Mouse (Mus musculus): ENCODE measurements around the gene Snx29. TPM values are rescaled to one million over a fixed set of nuclear protein-coding genes. Genes with fewer than 3 reads are reported as not detected.
"Not testable (repeated sequence)": the region's sequence is repeated elsewhere in the genome, so short reads cannot be mapped to it uniquely, and the experiment has no call there.

Snx29 gene
- polyA plus RNA-seq, 1 experiment from 2014 or later = 12.5 TPM

DNA sequence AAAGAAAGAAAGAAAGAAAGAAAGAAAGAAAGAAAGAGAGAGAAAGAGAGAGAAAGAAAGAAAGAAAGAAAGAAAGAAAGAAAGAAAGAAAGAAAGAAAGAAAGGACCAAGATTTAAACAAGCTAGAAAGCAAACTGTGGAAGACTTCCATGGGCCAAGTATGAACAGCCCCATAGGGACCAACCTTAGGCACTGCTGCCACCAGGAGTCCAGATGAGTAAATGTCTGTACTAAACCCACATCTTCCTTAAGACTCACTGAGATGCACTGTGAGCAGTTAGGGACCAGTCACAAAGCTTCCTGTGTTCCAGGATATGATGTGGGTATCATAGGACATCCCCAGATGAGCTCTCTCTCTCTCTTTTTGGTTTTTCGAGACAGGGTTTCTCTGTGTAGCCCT is 25.0 kb upstream of the Snx29 start:
- not testable (repeated sequence) for H3K27ac ChIP-seq (ENCODE audit: low read depth, low read length); H3K27me3 ChIP-seq (ENCODE audit: control insufficient read depth, insufficient read depth, low read length); H3K9ac ChIP-seq (ENCODE audit: low read length); H3K4me3 ChIP-seq (ENCODE audit: low read depth, low read length); ATAC-seq (replicated peaks; ENCODE audit: low FRiP score); H3K4me2 ChIP-seq (ENCODE audit: low read depth, low read length, severe bottlenecking); H3K4me1 ChIP-seq (replicated peaks; ENCODE audit: control insufficient read depth, insufficient read depth, low read length); H3K9me3 ChIP-seq (ENCODE audit: control insufficient read depth, low read length); DNase-seq (ENCODE audit: low spot score); H3K36me3 ChIP-seq (ENCODE audit: control insufficient read depth, insufficient read depth, low read length)
- 85% methylated on average over 1 of the region's 1 CpGs for WGBS

DNA sequence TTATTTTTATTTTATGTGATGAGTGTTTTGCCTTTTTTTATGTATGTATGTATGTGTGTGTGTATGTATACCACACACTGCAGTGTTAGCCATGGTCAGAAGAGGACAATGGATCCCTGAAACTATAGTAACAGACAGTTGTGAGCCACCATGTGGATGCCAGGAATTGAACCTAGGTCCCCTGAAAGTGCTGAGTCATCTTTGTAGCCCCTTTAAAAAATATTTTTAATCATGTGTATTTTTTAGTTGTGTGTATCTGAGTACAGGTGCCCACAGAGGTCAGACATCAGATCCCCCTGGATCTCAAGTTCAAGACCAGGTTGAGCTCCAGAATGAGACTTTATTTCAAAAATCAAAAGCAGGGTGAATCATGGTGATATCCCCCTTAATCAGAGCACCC is 19.0 kb upstream of the Snx29 start:
- H3K4me2 ChIP-seq (ENCODE audit: low read depth, low read length, severe bottlenecking) = no peak overlapping the region
- DNase-seq (ENCODE audit: low spot score) (no peak), ATAC-seq (replicated peaks; ENCODE audit: low FRiP score) (no peak)
- no peaks in the 10 kb centered on the region for H3K27me3 ChIP-seq (ENCODE audit: control insufficient read depth, insufficient read depth, low read length)
- H3K27ac ChIP-seq (ENCODE audit: low read depth, low read length) = no peak overlapping the region
- H3K4me1 ChIP-seq (replicated peaks; ENCODE audit: control insufficient read depth, insufficient read depth, low read length) = no peaks in the 10 kb centered on the region
- no peak overlapping the region for H3K4me3 ChIP-seq (ENCODE audit: low read depth, low read length)
- no peaks in the 10 kb centered on the region for H3K9me3 ChIP-seq (ENCODE audit: control insufficient read depth, low read length)
- no peak overlapping the region for H3K9ac ChIP-seq (ENCODE audit: low read length)
- H3K36me3 ChIP-seq (ENCODE audit: control insufficient read depth, insufficient read depth, low read length) = no peaks in the 10 kb centered on the region

GRCm38 (mm10) chr16:11305531-11305930 is 17.2 kb upstream of the Snx29 start:
- H3K27ac ChIP-seq (ENCODE audit: low read depth, low read length) = no peak overlapping the region
- H3K9ac ChIP-seq (ENCODE audit: low read length) = no peak overlapping the region
- no peaks in the 10 kb centered on the region for H3K9me3 ChIP-seq (ENCODE audit: control insufficient read depth, low read length)
- H3K27me3 ChIP-seq (ENCODE audit: control insufficient read depth, insufficient read depth, low read length) = no peaks in the 10 kb centered on the region
- H3K4me3 ChIP-seq (ENCODE audit: low read depth, low read length) = no peak overlapping the region
- WGBS = 85% methylated on average over 2 of the region's 2 CpGs
- H3K4me2 ChIP-seq (ENCODE audit: low read depth, low read length, severe bottlenecking) = no peak overlapping the region
- H3K4me1 ChIP-seq (replicated peaks; ENCODE audit: control insufficient read depth, insufficient read depth, low read length) = no peaks in the 10 kb centered on the region
- ATAC-seq (replicated peaks; ENCODE audit: low FRiP score) = no peak
- no peaks in the 10 kb centered on the region for H3K36me3 ChIP-seq (ENCODE audit: control insufficient read depth, insufficient read depth, low read length)
- no peak for DNase-seq (ENCODE audit: low spot score)

GRCm38 (mm10) chr16:11313512-11313911 is 9.2 kb upstream of the Snx29 start, which contains the start of gene Tnfrsf17:
TSS of gene Tnfrsf17 (plus strand) at chr16:11313812.
- DNase-seq (ENCODE audit: low spot score) (no peak), ATAC-seq (replicated peaks; ENCODE audit: low FRiP score) (no peak)
- Histone ChIP-seq H3K9ac (ENCODE audit: low read length) (no peak within 1 kb of the TSS), H3K27ac (ENCODE audit: low read depth, low read length) (no peak within 1 kb of the TSS), H3K4me1 (replicated peaks; ENCODE audit: control insufficient read depth, insufficient read depth, low read length) (no peaks in the 10 kb centered on the region), H3K4me2 (ENCODE audit: low read depth, low read length, severe bottlenecking) (no peak within 1 kb of the TSS), H3K36me3 (ENCODE audit: control insufficient read depth, insufficient read depth, low read length) (no peaks in the 10 kb centered on the region), H3K9me3 (ENCODE audit: control insufficient read depth, low read length) (no peaks in the 10 kb centered on the region), H3K27me3 (ENCODE audit: control insufficient read depth, insufficient read depth, low read length) (no peaks in the 10 kb centered on the region), H3K4me3 (ENCODE audit: low read depth, low read length) (no peak within 1 kb of the TSS)
- WGBS = 64% methylated on average over 7 of the region's 7 CpGs

- H3K27me3 ChIP-seq (ENCODE audit: control insufficient read depth, insufficient read depth, low read length) = no peaks in the 10 kb centered on the region
- no peaks in the 10 kb centered on the region for H3K9me3 ChIP-seq (ENCODE audit: control insufficient read depth, low read length)
- H3K36me3 ChIP-seq (ENCODE audit: control insufficient read depth, insufficient read depth, low read length) = no peaks in the 10 kb centered on the region
- H3K4me1 ChIP-seq (replicated peaks; ENCODE audit: control insufficient read depth, insufficient read depth, low read length) = no peaks in the 10 kb centered on the region
- H3K4me3 ChIP-seq (ENCODE audit: low read depth, low read length) = no peak overlapping the region
- DNase-seq (ENCODE audit: low spot score) (no peak), ATAC-seq (replicated peaks; ENCODE audit: low FRiP score) (no peak)
- WGBS = 85% methylated on average over 5 of the region's 5 CpGs
- H3K9ac ChIP-seq (ENCODE audit: low read length) = no peak overlapping the region
- no peak overlapping the region for H3K27ac ChIP-seq (ENCODE audit: low read depth, low read length)
- no peak overlapping the region for H3K4me2 ChIP-seq (ENCODE audit: low read depth, low read length, severe bottlenecking)
These were observed 6.9 kb upstream of the Snx29 start for GRCm38 (mm10) chr16:11315786-11316320.

DNA sequence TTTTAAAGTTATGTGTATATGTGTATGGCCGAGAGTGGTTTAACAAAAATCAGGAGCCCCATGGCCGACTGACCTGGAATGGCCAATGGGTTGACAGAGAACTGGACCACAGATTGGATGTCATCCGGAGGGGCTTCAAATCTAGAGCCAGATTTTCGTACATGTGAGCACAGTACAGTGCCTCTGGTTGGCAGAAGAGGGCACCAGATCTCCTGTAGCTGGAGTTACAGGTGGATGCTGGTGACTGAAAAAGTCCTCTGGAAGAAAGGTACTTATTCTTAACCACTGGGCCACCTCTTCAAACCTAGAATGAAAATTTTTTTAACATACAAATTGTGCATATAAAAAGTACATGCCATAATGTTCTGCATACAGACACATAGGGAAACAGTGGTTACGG is 6.0 kb upstream of the Snx29 start:
- no peaks in the 10 kb centered on the region for H3K9me3 ChIP-seq (ENCODE audit: control insufficient read depth, low read length)
- no peaks in the 10 kb centered on the region for H3K4me1 ChIP-seq (replicated peaks; ENCODE audit: control insufficient read depth, insufficient read depth, low read length)
- H3K27ac ChIP-seq (ENCODE audit: low read depth, low read length) = no peak overlapping the region
- no peaks in the 10 kb centered on the region for H3K36me3 ChIP-seq (ENCODE audit: control insufficient read depth, insufficient read depth, low read length)
- 72% methylated on average over 5 of the region's 5 CpGs for WGBS
- DNase-seq (ENCODE audit: low spot score) (no peak), ATAC-seq (replicated peaks; ENCODE audit: low FRiP score) (no peak)
- H3K9ac ChIP-seq (ENCODE audit: low read length) = no peak overlapping the region
- no peak overlapping the region for H3K4me3 ChIP-seq (ENCODE audit: low read depth, low read length)
- H3K4me2 ChIP-seq (ENCODE audit: low read depth, low read length, severe bottlenecking) = no peak overlapping the region
- H3K27me3 ChIP-seq (ENCODE audit: control insufficient read depth, insufficient read depth, low read length) = no peaks in the 10 kb centered on the region

DNA sequence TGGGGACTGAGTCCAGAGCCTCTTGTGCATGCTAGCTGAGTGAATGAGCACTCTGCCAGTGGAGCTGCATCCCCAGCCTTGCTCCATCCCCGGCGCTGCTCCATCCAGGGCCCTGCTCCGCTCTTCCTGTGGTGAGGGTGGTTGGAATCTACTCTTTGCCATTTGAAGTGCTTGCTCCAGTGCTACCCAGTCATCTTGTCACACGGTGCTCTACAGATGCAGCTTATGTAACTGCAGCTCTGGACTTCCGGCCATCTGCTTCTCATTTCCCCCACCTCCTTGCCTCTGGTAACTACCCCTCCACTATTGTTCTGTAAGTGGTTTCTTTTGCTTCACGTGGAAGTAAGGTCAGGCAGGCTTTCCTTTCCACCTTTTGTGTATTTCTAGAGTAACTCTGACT is 5.4 kb upstream of the Snx29 start:
- no peak overlapping the region for H3K27ac ChIP-seq (ENCODE audit: low read depth, low read length)
- no peak overlapping the region for H3K4me3 ChIP-seq (ENCODE audit: low read depth, low read length)
- H3K9me3 ChIP-seq (ENCODE audit: control insufficient read depth, low read length) = no peaks in the 10 kb centered on the region
- WGBS = 68% methylated on average over 6 of the region's 6 CpGs
- no peak overlapping the region for H3K4me2 ChIP-seq (ENCODE audit: low read depth, low read length, severe bottlenecking)
- 0 out of 2 replicates have a peak, but pooled peaks cover under 1% of the 10 kb centered on the region for H3K4me1 ChIP-seq (replicated peaks; ENCODE audit: control insufficient read depth, insufficient read depth, low read length)
- H3K9ac ChIP-seq (ENCODE audit: low read length) = no peak overlapping the region
- DNase-seq (ENCODE audit: low spot score) (no peak), ATAC-seq (replicated peaks; ENCODE audit: low FRiP score) (no peak)
- no peaks in the 10 kb centered on the region for H3K27me3 ChIP-seq (ENCODE audit: control insufficient read depth, insufficient read depth, low read length)
- H3K36me3 ChIP-seq (ENCODE audit: control insufficient read depth, insufficient read depth, low read length) = no peaks in the 10 kb centered on the region

DNA sequence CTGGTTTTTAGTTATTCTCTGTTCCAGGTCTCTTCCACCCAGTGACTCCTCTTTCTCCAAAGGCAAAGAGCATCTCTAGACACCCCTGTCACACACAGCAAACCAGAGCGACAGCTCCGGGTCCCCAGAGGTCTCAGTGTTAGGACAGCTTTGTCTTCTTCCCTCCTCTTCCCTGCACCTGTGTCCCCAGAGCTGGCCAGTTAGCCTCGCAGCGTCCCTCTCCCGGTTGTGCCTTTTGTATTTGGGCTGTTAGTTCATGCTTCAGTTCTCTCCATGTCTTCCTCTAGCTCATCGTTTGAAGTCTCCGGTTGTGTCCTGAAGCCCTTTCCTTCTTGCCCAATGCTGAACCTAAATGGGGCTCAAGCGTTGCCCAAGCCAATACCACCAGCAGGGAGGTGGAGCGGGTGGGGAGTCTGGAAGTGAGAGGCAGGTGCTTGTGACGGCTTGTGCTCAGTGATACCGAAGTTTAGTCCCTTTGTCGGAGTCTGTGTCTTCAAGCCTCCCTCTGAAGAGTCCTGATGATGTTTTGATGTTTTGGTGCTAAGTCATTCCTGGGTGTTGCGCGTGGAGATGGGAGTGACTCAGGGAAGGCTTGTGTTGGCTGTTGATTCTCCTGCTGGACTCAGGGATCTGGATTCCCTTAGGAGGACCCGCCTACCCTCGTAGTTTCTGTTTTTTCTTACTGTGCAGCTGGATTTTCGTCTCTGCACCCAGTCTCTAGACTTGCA is 780 bp downstream of the Snx29 start:
- H3K27me3 ChIP-seq (ENCODE audit: control insufficient read depth, insufficient read depth, low read length) = no peaks in the 10 kb centered on the region
- H3K9ac ChIP-seq (ENCODE audit: low read length) = peak overlapping the region; percentile 76
- DNase-seq (ENCODE audit: low spot score) (peak; percentile 55), ATAC-seq (replicated peaks; ENCODE audit: low FRiP score) (peak; percentile 49; the same call in 1 of the 2 replicates)
- peak overlapping the region; percentile 93 for H3K4me2 ChIP-seq (ENCODE audit: low read depth, low read length, severe bottlenecking)
- H3K27ac ChIP-seq (ENCODE audit: low read depth, low read length) = peak overlapping the region; percentile 66; the same call in 1 of the 2 replicates
- 0 out of 2 replicates have a peak, but pooled peaks cover 2% of the 10 kb centered on the region for H3K4me1 ChIP-seq (replicated peaks; ENCODE audit: control insufficient read depth, insufficient read depth, low read length)
- peak overlapping the region; percentile 82 for H3K4me3 ChIP-seq (ENCODE audit: low read depth, low read length)
- 5% methylated on average over 17 of the region's 17 CpGs for WGBS
- no peaks in the 10 kb centered on the region for H3K9me3 ChIP-seq (ENCODE audit: control insufficient read depth, low read length)
- no peaks in the 10 kb centered on the region for H3K36me3 ChIP-seq (ENCODE audit: control insufficient read depth, insufficient read depth, low read length)

Measured in forebrain, embryonic 11.5 days (tissue).